Mouse (Mus musculus): ENCODE measurements around the gene Hmg20a. TPM values are rescaled to one million over a fixed set of nuclear protein-coding genes. Genes with fewer than 3 reads are reported as not detected.
A peak's percentile ranks its signal among the peaks of the same experiment; 100 is the strongest.

Gene Hmg20a
- polyA plus RNA-seq, 1 experiment from 2014 or later: 60.9 TPM

GRCm38 (mm10) chr9:56409928-56410327 is 8.5 kb upstream of the Hmg20a start:
- Histone ChIP-seq H3K4me2 (replicated peaks; ENCODE audit: low read depth, low read length) (no peak overlapping the region), H3K27ac (ENCODE audit: low read length) (no peak overlapping the region), H3K36me3 (ENCODE audit: control insufficient read depth, insufficient read depth, low read length) (no peaks in the 10 kb centered on the region), H3K9me3 (ENCODE audit: control insufficient read depth, low read depth, low read length) (no peaks in the 10 kb centered on the region), H3K4me3 (ENCODE audit: low read depth, low read length) (no peak overlapping the region), H3K4me1 (ENCODE audit: control insufficient read depth, insufficient read depth, low read length) (peaks cover under 1% of the 10 kb centered on the region; the same call in 1 of the 2 replicates), H3K27me3 (ENCODE audit: control insufficient read depth, insufficient read depth, low read length) (no peaks in the 10 kb centered on the region), H3K9ac (replicated peaks; ENCODE audit: low read depth, low read length) (no peak overlapping the region)
- ATAC-seq (ENCODE audit: insufficient number of reproducible peaks, insufficient read depth, low FRiP score, low read depth): no peak
- WGBS: 79% methylated on average over 2 of the region's 2 CpGs

- H3K4me2 ChIP-seq (replicated peaks; ENCODE audit: low read depth, low read length): no peak overlapping the region
- no peaks in the 10 kb centered on the region for H3K36me3 ChIP-seq (ENCODE audit: control insufficient read depth, insufficient read depth, low read length)
- ATAC-seq (ENCODE audit: insufficient number of reproducible peaks, insufficient read depth, low FRiP score, low read depth): no peak
- no peak overlapping the region for H3K9ac ChIP-seq (replicated peaks; ENCODE audit: low read depth, low read length)
- WGBS: 72% methylated on average over 1 of the region's 1 CpGs
- H3K9me3 ChIP-seq (ENCODE audit: control insufficient read depth, low read depth, low read length): no peaks in the 10 kb centered on the region
- H3K27ac ChIP-seq (ENCODE audit: low read length): no peak overlapping the region
- no peak overlapping the region for H3K4me3 ChIP-seq (ENCODE audit: low read depth, low read length)
- H3K27me3 ChIP-seq (ENCODE audit: control insufficient read depth, insufficient read depth, low read length): no peaks in the 10 kb centered on the region
- H3K4me1 ChIP-seq (ENCODE audit: control insufficient read depth, insufficient read depth, low read length): peaks cover 12% of the 10 kb centered on the region
Observed at GRCm38 (mm10) chr9:56412716-56413115, 5.7 kb upstream of the Hmg20a start.

GRCm38 (mm10) chr9:56414322-56414721 is 4.1 kb upstream of the Hmg20a start:
- ATAC-seq (ENCODE audit: insufficient number of reproducible peaks, insufficient read depth, low FRiP score, low read depth): no peak
- Histone ChIP-seq H3K4me1 (ENCODE audit: control insufficient read depth, insufficient read depth, low read length) (peaks cover 12% of the 10 kb centered on the region), H3K36me3 (ENCODE audit: control insufficient read depth, insufficient read depth, low read length) (no peaks in the 10 kb centered on the region)

GRCm38 (mm10) chr9:56415393-56415792 is 3.0 kb upstream of the Hmg20a start:
- Histone ChIP-seq H3K4me3 (ENCODE audit: low read depth, low read length) (no peak overlapping the region), H3K4me1 (ENCODE audit: control insufficient read depth, insufficient read depth, low read length) (peaks cover 12% of the 10 kb centered on the region), H3K27me3 (ENCODE audit: control insufficient read depth, insufficient read depth, low read length) (no peaks in the 10 kb centered on the region), H3K4me2 (replicated peaks; ENCODE audit: low read depth, low read length) (no peak overlapping the region), H3K9me3 (ENCODE audit: control insufficient read depth, low read depth, low read length) (no peaks in the 10 kb centered on the region), H3K27ac (ENCODE audit: low read length) (no peak overlapping the region), H3K9ac (replicated peaks; ENCODE audit: low read depth, low read length) (no peak overlapping the region), H3K36me3 (ENCODE audit: control insufficient read depth, insufficient read depth, low read length) (no peaks in the 10 kb centered on the region)
- 63% methylated on average over 1 of the region's 1 CpGs for WGBS
- no peak for ATAC-seq (ENCODE audit: insufficient number of reproducible peaks, insufficient read depth, low FRiP score, low read depth)

More at GRCm38 (mm10) chr9:56414322-56414721, 4.1 kb upstream of the Hmg20a start:
- Histone ChIP-seq H3K27ac (ENCODE audit: low read length) (no peak overlapping the region), H3K4me3 (ENCODE audit: low read depth, low read length) (no peak overlapping the region), H3K9me3 (ENCODE audit: control insufficient read depth, low read depth, low read length) (no peaks in the 10 kb centered on the region), H3K9ac (replicated peaks; ENCODE audit: low read depth, low read length) (no peak overlapping the region), H3K4me2 (replicated peaks; ENCODE audit: low read depth, low read length) (no peak overlapping the region), H3K27me3 (ENCODE audit: control insufficient read depth, insufficient read depth, low read length) (no peaks in the 10 kb centered on the region)

- H3K27ac ChIP-seq (ENCODE audit: low read length): no peak overlapping the region
- H3K9ac ChIP-seq (replicated peaks; ENCODE audit: low read depth, low read length): no peak overlapping the region
- 40% methylated on average over 4 of the region's 4 CpGs for WGBS
- H3K36me3 ChIP-seq (ENCODE audit: control insufficient read depth, insufficient read depth, low read length): no peaks in the 10 kb centered on the region
- no peaks in the 10 kb centered on the region for H3K9me3 ChIP-seq (ENCODE audit: control insufficient read depth, low read depth, low read length)
- ATAC-seq (ENCODE audit: insufficient number of reproducible peaks, insufficient read depth, low FRiP score, low read depth): no peak
- peak overlapping the region; percentile 69 for H3K4me2 ChIP-seq (replicated peaks; ENCODE audit: low read depth, low read length)
- H3K4me1 ChIP-seq (ENCODE audit: control insufficient read depth, insufficient read depth, low read length): peaks cover 12% of the 10 kb centered on the region
- H3K4me3 ChIP-seq (ENCODE audit: low read depth, low read length): peak overlapping the region; percentile 88
- no peaks in the 10 kb centered on the region for H3K27me3 ChIP-seq (ENCODE audit: control insufficient read depth, insufficient read depth, low read length)
Observed at GRCm38 (mm10) chr9:56415935-56416607, 2.3 kb upstream of the Hmg20a start.

GRCm38 (mm10) chr9:56417415-56417947 is 928 bp upstream of the Hmg20a start:
- ATAC-seq (ENCODE audit: insufficient number of reproducible peaks, insufficient read depth, low FRiP score, low read depth): no peak
- H3K27ac ChIP-seq (ENCODE audit: low read length): peak overlapping the region; percentile 93
- WGBS: under 1% methylated on average over 39 of the region's 40 CpGs

GRCm38 (mm10) chr9:56418738-56419239 is 380 bp downstream of the Hmg20a start:
- WGBS: 0% methylated on average over 11 of the region's 11 CpGs
- Histone ChIP-seq H3K36me3 (ENCODE audit: control insufficient read depth, insufficient read depth, low read length) (no peaks in the 10 kb centered on the region), H3K4me2 (replicated peaks; ENCODE audit: low read depth, low read length) (peak overlapping the region; percentile 59), H3K4me1 (ENCODE audit: control insufficient read depth, insufficient read depth, low read length) (peaks cover 19% of the 10 kb centered on the region), H3K9me3 (ENCODE audit: control insufficient read depth, low read depth, low read length) (no peaks in the 10 kb centered on the region), H3K9ac (replicated peaks; ENCODE audit: low read depth, low read length) (peak overlapping the region; percentile 45), H3K27me3 (ENCODE audit: control insufficient read depth, insufficient read depth, low read length) (no peaks in the 10 kb centered on the region), H3K4me3 (ENCODE audit: low read depth, low read length) (peak overlapping the region; percentile 88), H3K27ac (ENCODE audit: low read length) (peak overlapping the region; percentile 94)
- ATAC-seq (ENCODE audit: insufficient number of reproducible peaks, insufficient read depth, low FRiP score, low read depth): peak; percentile 33; the same call in 1 of the 2 replicates

More at GRCm38 (mm10) chr9:56417415-56417947, 928 bp upstream of the Hmg20a start:
- Histone ChIP-seq H3K9ac (replicated peaks; ENCODE audit: low read depth, low read length) (peak overlapping the region; percentile 81), H3K4me1 (ENCODE audit: control insufficient read depth, insufficient read depth, low read length) (peaks cover 17% of the 10 kb centered on the region), H3K36me3 (ENCODE audit: control insufficient read depth, insufficient read depth, low read length) (no peaks in the 10 kb centered on the region), H3K4me3 (ENCODE audit: low read depth, low read length) (peak overlapping the region; percentile 88), H3K27me3 (ENCODE audit: control insufficient read depth, insufficient read depth, low read length) (no peaks in the 10 kb centered on the region), H3K4me2 (replicated peaks; ENCODE audit: low read depth, low read length) (peak overlapping the region; percentile 69), H3K9me3 (ENCODE audit: control insufficient read depth, low read depth, low read length) (no peaks in the 10 kb centered on the region)

GRCm38 (mm10) chr9:56420236-56420635 is 1.8 kb downstream of the Hmg20a start:
- 83% methylated on average over 1 of the region's 1 CpGs for WGBS
- H3K36me3 ChIP-seq (ENCODE audit: control insufficient read depth, insufficient read depth, low read length): no peaks in the 10 kb centered on the region
- no peaks in the 10 kb centered on the region for H3K9me3 ChIP-seq (ENCODE audit: control insufficient read depth, low read depth, low read length)
- no peak overlapping the region for H3K4me3 ChIP-seq (ENCODE audit: low read depth, low read length)
- no peak for ATAC-seq (ENCODE audit: insufficient number of reproducible peaks, insufficient read depth, low FRiP score, low read depth)
- H3K4me2 ChIP-seq (replicated peaks; ENCODE audit: low read depth, low read length): peak overlapping the region; percentile 59; the same call in 1 of the 2 replicates
- no peaks in the 10 kb centered on the region for H3K27me3 ChIP-seq (ENCODE audit: control insufficient read depth, insufficient read depth, low read length)
- no peak overlapping the region for H3K9ac ChIP-seq (replicated peaks; ENCODE audit: low read depth, low read length)
- peaks cover 16% of the 10 kb centered on the region for H3K4me1 ChIP-seq (ENCODE audit: control insufficient read depth, insufficient read depth, low read length)
- no peak overlapping the region for H3K27ac ChIP-seq (ENCODE audit: low read length)
